Mouse (Mus musculus) gastrocnemius, postnatal 10 days (tissue): Measurements from ENCODE around the gene Olfr585. TPM values are rescaled to one million over a fixed set of nuclear protein-coding genes. Genes with fewer than 3 reads are reported as not detected.

Experiments
- DNase-seq: peaks from one replicate; pipeline ENCODE4 v3.0.0; 2021; ENCODE audit warnings: mixed read lengths
- long read RNA-seq, 2 experiments: library from polyadenylated mRNA; stranded (forward); transcript quantifications; one replicate each; pipeline ENCODE4 v2.0.0; 2021
- total RNA-seq, 2 experiments: library from RNA; stranded (reverse); gene quantifications; 2 replicates each; pipeline ENCODE4 v1.2.3; 2021

Gene Olfr585
- total RNA-seq: not detected
- long read RNA-seq, experiment 1: 0 reads
- long read RNA-seq, experiment 2: 0 reads

DNA sequence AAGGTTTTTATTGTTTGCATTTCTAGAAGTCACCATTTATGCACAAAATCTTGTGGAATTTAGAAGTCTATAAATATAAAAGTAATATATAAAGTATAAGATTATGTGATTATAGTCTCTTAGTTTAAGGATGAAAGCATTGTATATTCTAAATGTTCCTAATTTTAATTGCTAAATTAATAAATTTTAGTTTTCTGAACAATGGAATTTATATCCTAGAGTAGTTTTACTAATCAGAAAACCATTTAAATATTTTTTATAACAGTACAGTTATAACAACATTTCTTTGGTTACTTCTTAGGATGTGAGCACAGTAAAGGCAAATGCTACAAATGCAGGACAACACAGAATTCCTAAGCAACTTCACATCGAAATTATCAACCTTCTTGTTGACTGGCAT is at the start of gene Olfr585:
TSS of gene Olfr585 (plus strand) at position 301 of the 400 bp plus-strand sequence.
- no peak for DNase-seq

- no peak for DNase-seq
Observed at GRCm38 (mm10) chr7:103051000-103051399, 46.5 kb upstream of the Olfr585 start, which contains the start of gene Olfr583. Gene Olfr583, plus strand, starts transcription at chr7:103051300.

- no peak for DNase-seq
Observed at GRCm38 (mm10) chr7:103081585-103081984, 15.9 kb upstream of the Olfr585 start, which contains the start of gene Olfr584. Gene Olfr584, plus strand, starts transcription at chr7:103081885.

- DNase-seq: no peak
Observed at GRCm38 (mm10) chr7:103119406-103119805, 21.9 kb downstream of the Olfr585 start.

DNA sequence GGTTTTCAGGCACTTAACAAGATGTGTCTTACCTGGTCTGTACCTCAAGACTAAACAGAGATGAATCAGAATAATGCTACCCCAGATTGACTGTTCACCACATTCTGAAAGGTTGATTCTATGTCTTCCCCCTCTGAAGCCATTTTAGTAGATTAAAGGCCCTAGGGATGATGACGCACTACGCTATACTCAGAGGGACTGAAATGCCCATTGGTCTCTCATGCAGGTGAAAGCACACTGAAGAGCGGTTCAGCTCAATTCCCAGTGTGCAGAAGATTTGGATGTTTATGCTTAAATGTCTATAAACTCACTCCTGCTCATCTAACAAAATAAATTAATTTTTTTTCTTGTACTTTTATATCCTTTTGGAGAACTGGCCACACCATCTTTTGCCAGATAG is 28.0 kb downstream of the Olfr585 start, which contains the start of gene Olfr586:
TSS of gene Olfr586 (minus strand) at position 101 of the 400 bp plus-strand sequence.
- no peak for DNase-seq

DNA sequence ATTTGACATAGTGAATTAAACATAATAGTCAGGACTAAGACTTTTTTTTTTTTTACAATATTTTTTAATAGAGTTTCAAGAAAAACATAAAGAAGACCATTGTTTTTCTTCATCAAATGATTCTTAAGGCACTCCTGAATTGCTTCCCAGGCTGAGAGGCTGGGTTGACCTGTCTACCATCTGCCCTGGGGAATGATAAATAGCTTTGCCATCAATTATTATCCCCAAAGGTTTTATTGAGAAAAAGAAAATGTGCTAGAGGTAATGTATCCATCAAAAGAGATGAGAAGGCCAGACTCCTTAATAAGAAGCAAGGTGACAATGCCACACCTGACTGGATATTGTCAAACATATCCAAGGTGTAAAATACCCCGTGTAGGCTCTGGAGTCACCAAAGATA is 43.1 kb downstream of the Olfr585 start, which contains the start of gene Olfr588-ps1:
TSS of gene Olfr588-ps1 (plus strand) at position 301 of the 400 bp plus-strand sequence.
- no peak for DNase-seq

Other genes starting within 250 kb of the Olfr585 start
- not detected for gene Olfr566, start 239.0 kb upstream of the Olfr585 start, total RNA-seq
- not detected for gene Olfr568, start 220.6 kb upstream of the Olfr585 start, total RNA-seq
- gene Olfr569, start 206.8 kb upstream of the Olfr585 start, total RNA-seq: not detected
- not detected for gene Olfr570, start 203.1 kb upstream of the Olfr585 start, total RNA-seq
- not detected for gene Olfr571, start 180.2 kb upstream of the Olfr585 start, total RNA-seq
- not detected for gene Olfr572, start 173.3 kb upstream of the Olfr585 start, total RNA-seq
- not detected for gene Olfr573-ps1, start 155.1 kb upstream of the Olfr585 start, total RNA-seq
- gene Olfr574, start 149.3 kb upstream of the Olfr585 start, total RNA-seq: not detected
- not detected for gene Olfr575, start 138.9 kb upstream of the Olfr585 start, total RNA-seq
- gene Olfr576, start 135.1 kb upstream of the Olfr585 start, total RNA-seq: not detected
- gene Olfr577, start 121.8 kb upstream of the Olfr585 start, total RNA-seq: not detected
- gene Olfr578, start 108.4 kb upstream of the Olfr585 start, total RNA-seq: not detected
- gene Olfr582, start 59.7 kb upstream of the Olfr585 start, total RNA-seq: not detected
- gene Olfr583, start 46.4 kb upstream of the Olfr585 start, total RNA-seq: not detected
- gene Olfr584, start 15.8 kb upstream of the Olfr585 start, total RNA-seq: not detected
- gene Olfr586, start 27.9 kb downstream of the Olfr585 start, total RNA-seq: not detected
- gene Olfr588-ps1, start 43.2 kb downstream of the Olfr585 start, total RNA-seq: not detected
- gene Olfr589, start 58.6 kb downstream of the Olfr585 start, total RNA-seq: not detected
- gene Olfr591, start 80.6 kb downstream of the Olfr585 start, total RNA-seq: not detected
- gene Olfr592, start 87.1 kb downstream of the Olfr585 start, total RNA-seq: not detected
- not detected for gene Olfr593, start 114.1 kb downstream of the Olfr585 start, total RNA-seq
- gene Olfr594, start 119.3 kb downstream of the Olfr585 start, total RNA-seq: not detected
- gene Usp17ld, start 154.8 kb downstream of the Olfr585 start, total RNA-seq: not detected
- not detected for gene Olfr596, start 207.9 kb downstream of the Olfr585 start, total RNA-seq
- gene Olfr597, start 218.6 kb downstream of the Olfr585 start, total RNA-seq: not detected
- not detected for gene Olfr598, start 225.8 kb downstream of the Olfr585 start, total RNA-seq
- gene Olfr599, start 238.2 kb downstream of the Olfr585 start, total RNA-seq: not detected